Comparison of ENCODE assay signal across 12 mouse cellular contexts in the genomic region with DNA sequence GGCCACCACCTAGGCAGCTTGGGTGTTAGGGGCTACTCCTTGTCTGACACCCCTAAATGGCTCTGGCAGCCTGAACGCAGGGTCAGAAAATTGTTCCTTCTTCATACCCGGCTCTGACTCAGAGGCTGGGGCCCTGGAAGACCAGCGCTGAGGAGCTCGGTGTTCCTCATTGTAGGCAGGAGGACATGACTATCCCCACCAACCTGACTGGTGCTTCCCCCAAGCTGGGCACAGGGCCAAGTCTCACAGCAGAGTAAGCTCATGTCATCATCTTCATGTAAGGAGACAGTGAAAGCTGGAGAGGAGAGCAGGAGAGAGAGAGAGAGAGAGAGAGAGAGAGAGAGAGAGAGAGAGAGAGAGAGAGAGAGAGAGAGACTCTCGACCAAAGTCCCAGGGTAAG.
DNase-seq lines count a peak whose midpoint lies in the region; ATAC-seq and TF ChIP-seq lines count a peak whose summit lies in the region.
"Had no signal": no experiment of that assay in that cellular context is flagged by ENCODE, and none has a peak within 500 bp of the region (broad histone marks: within the 10 kb centered on the region; RNA-seq: fewer than 3 reads in every experiment).

No protein-coding gene starts in this region.

- no peaks in the 10 kb centered on the region for H3K9me3 ChIP-seq in forebrain, embryonic 10.5 days

- peaks cover 47% of the 10 kb centered on the region for H3K27me3 ChIP-seq in forebrain, embryonic 10.5 days (ENCODE audit: poor library complexity, severe bottlenecking)

- DNase-seq in adrenal gland, postnatal 14 days: peak; percentile 17
- no peak for DNase-seq in adrenal gland, postnatal 4 days (ENCODE audit: low spot score in 2 of 2)
- peak; percentile 52 to 55 for DNase-seq in left cerebral cortex, adult 2 months (ENCODE audit: extremely low spot score in 1 of 2, low spot score in 2 of 2)
- no peak for DNase-seq in left cerebral cortex, adult 9 months (ENCODE audit: low spot score in 2 of 2)
- no peak for DNase-seq in forebrain, embryonic 10.5 days (ENCODE audit: extremely low spot score, low spot score)
- DNase-seq in left cerebral cortex, postnatal 14 days (ENCODE audit: low spot score in 2 of 2): peak; percentile 65 to 73
- DNase-seq: heart, postnatal 36 days; kidney, postnatal 25 days; lung, postnatal 14 days had no signal

- H3K36me3 ChIP-seq in forebrain, embryonic 10.5 days (replicated peaks): no peaks in the 10 kb centered on the region
- H3K36me3 ChIP-seq: limb, embryonic 12.5 days had no signal

- 72% methylated on average over 5 of the region's 5 CpGs for WGBS in forebrain, embryonic 10.5 days

- no peak for ATAC-seq in monocyte, adult 5-6 weeks (replicated peaks; ENCODE audit: insufficient number of reproducible peaks, low FRiP score, low TSS enrichment, poor library complexity, severe bottlenecking)
- ATAC-seq in CD4-positive, CD25-positive, alpha-beta regulatory T cell, adult 4 months: no peak

- H3K4me1 ChIP-seq in forebrain, embryonic 10.5 days: peaks cover 21% of the 10 kb centered on the region
- H3K4me1 ChIP-seq: limb, embryonic 12.5 days had no signal

- H3K4me3 ChIP-seq in left cerebral cortex, adult 2 months: no peak overlapping the region
- H3K4me3 ChIP-seq in forebrain, embryonic 10.5 days: no peak overlapping the region
- H3K4me3 ChIP-seq: limb, embryonic 12.5 days had no signal

- H3K27ac ChIP-seq in left cerebral cortex, adult 2 months: no peak overlapping the region
- peak overlapping the region; percentile 20; the same call in 1 of the 2 replicates for H3K27ac ChIP-seq in forebrain, embryonic 10.5 days
- H3K27ac ChIP-seq: limb, embryonic 12.5 days had no signal

- no peak for TF ChIP-seq CTCF in left cerebral cortex, adult 2 months (IDR thresholded peaks at IDR 0.05)

- intact Hi-C loops in left cerebral cortex, adult 2 months (cut with DNase I): no loop called here
- intact Hi-C loops in left cerebral cortex, postnatal 14 days (cut with DNase I): no loop called here

Comparison
In these comparisons a context has a peak if more than half of its experiments do, and no peak if none do; other contexts are left out.
1. DNase-seq: peak in adrenal gland, postnatal 14 days (single experiment), left cerebral cortex, adult 2 months (2 of 2) and left cerebral cortex, postnatal 14 days (2 of 2); none in adrenal gland, postnatal 4 days (0 of 2), left cerebral cortex, adult 9 months (0 of 2) and forebrain, embryonic 10.5 days (single experiment).